Mouse (Mus musculus) T-helper 2 cell (primary cell): ENCODE data around the gene Txn2.
"Not testable (repeated sequence)": the region's sequence is repeated elsewhere in the genome, so short reads cannot be mapped to it uniquely, and the experiment has no call there.

ENCODE experiments used
- in situ Hi-C: fragments of 300-600 bp; cut with MboI, MseI; formaldehyde crosslinking; loops from one replicate; pipeline ENCODE4 v1.15.1; 2025; ENCODE audit warnings: high pct_unique_total_duplicates

Gene Txn2

GRCm38 (mm10) chr15:77880738-77881137 lies 48.1 kb downstream of the Txn2 start:
- in situ Hi-C loops, result no loop called here

GRCm38 (mm10) chr15:77879756-77880155 lies 49.0 kb downstream of the Txn2 start:
- in situ Hi-C loops, result no loop called here

GRCm38 (mm10) chr15:77877209-77877608 lies 51.6 kb downstream of the Txn2 start:
- in situ Hi-C loops, result no loop called here

GRCm38 (mm10) chr15:77876716-77877115 lies 52.1 kb downstream of the Txn2 start:
- in situ Hi-C loops, result no loop called here

GRCm38 (mm10) chr15:77875953-77876352 lies 52.9 kb downstream of the Txn2 start:
- in situ Hi-C loops, result no loop called here

GRCm38 (mm10) chr15:77874807-77875206 lies 54.0 kb downstream of the Txn2 start:
- in situ Hi-C loops, result no loop called here

- in situ Hi-C loops, result no loop called here
These were observed 54.5 kb downstream of the Txn2 start for GRCm38 (mm10) chr15:77874310-77874709.

GRCm38 (mm10) chr15:77873564-77873963 lies 55.2 kb downstream of the Txn2 start:
- in situ Hi-C loops, result no loop called here

GRCm38 (mm10) chr15:77872996-77873395 lies 55.8 kb downstream of the Txn2 start:
- in situ Hi-C loops, result no loop called here

- in situ Hi-C loops, result no loop called here
These were observed 60.5 kb downstream of the Txn2 start for GRCm38 (mm10) chr15:77868340-77868739.

- in situ Hi-C loops, result not testable (repeated sequence)
These were observed 61.4 kb downstream of the Txn2 start for GRCm38 (mm10) chr15:77867231-77867968.

- in situ Hi-C loops, result no loop called here
These were observed 62.1 kb downstream of the Txn2 start for GRCm38 (mm10) chr15:77866583-77867220.
